Mouse (Mus musculus) skeletal muscle tissue, postnatal 0 days (tissue): ENCODE results near the gene Cd72. TPM values are rescaled to one million over a fixed set of nuclear protein-coding genes. Genes with fewer than 3 reads are reported as not detected.

ENCODE experiments used
- polyA plus RNA-seq: library from polyadenylated mRNA; unstranded; fragments of >200 nt; fragmentation: Nextera tagmentation; extraction: Ambion mirVana; gene quantifications from 2 replicates; pipeline ENCODE4 v1.2.1, GENCODE M21; 2015

The Cd72 gene
- 1.7 and 1.9 TPM in 2 replicates for polyA plus RNA-seq

DNA sequence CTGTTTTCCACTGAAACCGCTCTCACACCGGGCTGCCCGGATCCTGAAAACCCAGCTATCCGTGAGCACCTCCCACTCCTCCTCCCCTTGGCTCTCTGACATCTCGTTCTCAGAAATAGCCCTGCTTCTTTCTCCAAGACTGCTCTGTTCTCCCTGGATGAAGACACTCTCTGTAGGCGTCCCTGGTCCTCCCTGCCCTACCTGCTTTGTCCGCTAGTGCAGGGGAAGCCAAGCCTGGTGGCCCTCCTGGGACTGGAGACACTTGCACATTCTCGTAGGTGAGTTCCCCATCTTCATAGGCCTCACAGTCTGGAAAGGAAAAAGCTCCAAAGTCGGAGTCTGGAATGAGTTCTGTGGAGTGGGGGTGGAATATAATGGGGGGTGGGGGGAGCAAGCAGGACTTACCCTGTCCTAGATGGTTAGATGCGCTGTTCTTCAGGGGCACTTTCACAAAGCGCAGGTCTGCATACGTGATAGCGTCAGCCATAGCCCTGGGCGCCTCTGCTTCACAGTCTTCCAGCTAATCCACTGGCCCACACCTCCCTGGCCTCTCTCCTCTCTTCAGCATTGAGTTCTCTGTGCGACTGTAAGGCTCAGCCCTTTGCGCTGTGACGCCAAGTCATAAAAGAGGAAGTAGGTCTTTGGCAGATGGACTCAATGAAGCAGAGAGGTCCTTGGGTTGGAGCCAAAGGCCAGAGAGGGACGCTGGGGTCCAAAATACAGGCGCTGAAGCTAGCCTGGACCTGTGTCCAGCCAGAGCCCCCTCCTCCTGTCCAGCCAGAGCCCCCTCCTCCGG lies at the start of gene Cd72:
TSS of gene Cd72 (minus strand) at position 588 of the 796 bp plus-strand sequence.

DNA sequence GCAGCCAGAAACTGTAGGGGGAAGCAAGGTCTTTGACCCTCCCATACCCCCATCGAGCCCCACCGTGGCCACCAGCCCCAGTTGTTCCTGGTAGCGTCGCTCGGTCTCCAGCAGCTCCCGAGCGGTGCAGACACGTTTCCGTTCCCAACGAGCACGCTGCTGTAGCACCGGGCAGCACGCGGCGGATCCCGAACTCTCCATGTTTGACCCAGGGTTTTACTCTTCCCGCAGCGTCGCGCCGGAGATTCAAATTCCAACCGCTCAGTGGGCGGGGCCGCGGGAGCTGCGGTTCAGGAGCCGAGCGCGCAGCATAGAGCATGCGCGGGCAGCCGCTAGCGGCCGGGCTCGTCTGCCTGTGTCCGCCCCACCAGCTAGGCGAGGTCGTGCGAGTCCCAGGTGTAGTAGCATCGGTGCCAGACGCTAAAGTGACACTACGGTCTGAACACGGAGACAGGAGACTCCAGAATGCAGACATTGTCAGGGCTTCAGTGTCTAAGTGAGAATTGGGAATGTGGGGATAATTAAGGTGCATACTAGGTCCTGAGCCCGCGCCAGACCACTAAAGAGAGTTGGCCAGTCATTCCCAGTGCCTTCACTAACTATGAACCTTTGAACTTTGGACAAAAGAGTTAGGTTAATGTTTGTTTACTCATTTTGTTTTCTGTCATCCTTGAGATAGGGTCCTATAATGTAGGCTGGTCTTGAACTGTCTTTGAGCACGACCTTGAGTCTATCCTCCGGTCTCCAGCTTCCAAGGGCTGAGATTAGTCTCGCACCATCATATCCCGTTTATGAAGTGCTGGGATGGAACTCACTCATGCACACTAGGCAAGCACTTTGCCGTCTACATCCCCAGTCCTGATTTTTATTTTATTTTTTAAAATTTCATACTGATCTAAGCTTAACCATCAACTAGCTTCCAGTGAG lies 45.2 kb upstream of the Cd72 start, which contains the start of gene Arhgef39:
TSS of gene Arhgef39 (minus strand) at position 289 of the 927 bp plus-strand sequence.

DNA sequence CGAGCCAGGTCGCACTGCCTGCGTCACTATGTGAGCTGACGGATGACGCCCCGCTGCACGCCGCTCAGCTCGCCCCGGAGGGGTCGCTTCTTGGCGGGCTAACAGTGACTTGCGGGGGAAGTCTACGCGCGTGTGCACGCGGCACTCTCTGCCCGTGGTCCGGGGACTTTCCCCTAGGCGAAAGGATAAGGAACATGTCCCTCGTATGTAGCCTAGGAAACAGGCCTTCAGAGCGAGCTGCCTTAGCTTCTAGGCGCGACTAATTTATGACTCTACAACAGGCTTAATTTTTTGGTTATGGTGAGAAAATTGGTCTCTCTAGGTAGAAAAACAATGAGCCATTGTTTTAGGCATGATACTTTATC lies 38.4 kb upstream of the Cd72 start, which contains the start of gene Ccdc107:
TSS of gene Ccdc107 (plus strand) at position 80 of the 365 bp plus-strand sequence.

DNA sequence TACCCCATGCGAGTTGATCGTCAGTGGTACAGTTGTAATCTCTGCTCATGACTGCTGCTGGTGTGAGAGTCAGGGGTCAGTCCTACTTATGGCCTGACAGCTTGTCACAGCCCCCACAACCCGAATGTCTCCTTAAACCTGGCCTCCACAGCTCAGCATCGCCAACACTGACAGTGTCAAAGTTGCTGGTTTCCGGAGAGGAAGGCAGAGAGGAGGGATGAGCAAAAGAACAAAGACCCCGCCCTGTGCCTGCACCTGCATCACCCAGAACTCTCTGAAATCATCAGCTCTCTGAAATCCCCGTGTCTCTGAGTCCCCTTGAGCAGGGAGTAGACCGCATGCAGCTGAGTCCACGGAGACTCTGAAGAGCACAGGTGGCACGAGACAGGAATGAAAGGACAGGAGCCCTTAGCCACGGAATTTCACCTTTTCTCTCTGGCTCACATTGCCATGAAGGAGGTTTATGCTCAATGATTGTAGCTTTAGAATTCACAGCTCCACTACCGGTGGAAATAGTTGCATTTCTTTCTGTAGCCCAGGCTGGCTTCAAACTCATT lies 29.2 kb upstream of the Cd72 start, which contains the start of gene Sit1:
TSS of gene Sit1 (minus strand) at position 200 of the 557 bp plus-strand sequence.

DNA sequence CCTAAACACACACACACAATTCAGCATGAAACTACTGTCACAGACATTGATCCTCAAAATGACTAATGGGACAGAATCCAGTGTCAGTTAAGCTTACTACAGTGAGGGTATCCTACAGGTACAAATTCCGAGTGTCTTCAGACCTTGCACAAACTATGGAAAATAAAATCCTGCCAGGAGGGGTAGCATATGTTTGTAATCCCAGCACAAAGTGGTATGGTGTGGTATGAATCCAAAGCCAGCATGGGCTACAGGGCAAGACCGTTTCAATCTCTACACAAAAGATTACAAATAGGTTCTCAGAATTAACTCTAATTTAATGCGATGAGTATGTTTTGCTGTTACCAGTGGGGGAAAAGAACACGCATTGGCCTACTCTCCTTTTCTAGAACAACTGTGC lies 12.8 kb downstream of the Cd72 start, which contains the start of gene Tesk1:
TSS of gene Tesk1 (plus strand) at position 301 of the 400 bp plus-strand sequence.

DNA sequence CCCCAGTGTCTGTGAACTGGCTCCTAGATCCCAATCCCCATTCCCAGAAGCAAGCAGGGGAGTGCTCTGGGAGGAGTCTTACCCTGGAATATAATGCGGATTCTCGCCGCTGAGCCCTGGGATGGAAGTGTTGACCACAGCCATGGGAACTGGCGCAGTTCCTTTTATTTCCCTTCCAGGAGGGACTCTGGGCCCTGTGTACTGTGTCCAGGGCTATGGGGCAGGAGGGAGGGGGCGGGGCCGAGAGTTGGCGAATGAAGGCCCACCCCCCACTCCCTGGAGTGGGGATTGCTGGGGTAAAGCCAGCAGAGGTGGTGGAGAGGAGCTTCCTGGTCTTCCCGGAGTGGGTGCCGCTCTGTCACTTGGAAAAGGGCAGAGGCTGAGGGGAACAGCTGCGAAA lies 25.5 kb downstream of the Cd72 start, which contains the start of gene Fam166b:
TSS of gene Fam166b (minus strand) at position 189 of the 400 bp plus-strand sequence.

Other genes starting within 250 kb of the Cd72 start
- 1.0 and 2.4 TPM in 2 replicates for gene Atp8b5, start 187.5 kb downstream of the Cd72 start, polyA plus RNA-seq
- gene Rusc2, start 72.6 kb downstream of the Cd72 start, polyA plus RNA-seq = 21.0 and 21.1 TPM in 2 replicates
- gene Fam166b, start 25.5 kb downstream of the Cd72 start, polyA plus RNA-seq = not detected in 2 replicates
- 5.8 and 7.2 TPM in 2 replicates for gene Tesk1, start 12.7 kb downstream of the Cd72 start, polyA plus RNA-seq
- gene Sit1, start 29.1 kb upstream of the Cd72 start, polyA plus RNA-seq = not detected in 2 replicates
- 56.6 and 56.9 TPM in 2 replicates for gene Ccdc107, start 38.3 kb upstream of the Cd72 start, polyA plus RNA-seq
- 7.0 and 7.9 TPM in 2 replicates for gene Arhgef39, start 45.1 kb upstream of the Cd72 start, polyA plus RNA-seq
- 0.59 and 0.61 TPM in 2 replicates for gene Car9, start 52.3 kb upstream of the Cd72 start, polyA plus RNA-seq
- 10,111 and 10,503 TPM in 2 replicates for gene Tpm2, start 69.1 kb upstream of the Cd72 start, polyA plus RNA-seq
- 73.8 and 82.0 TPM in 2 replicates for gene Creb3, start 107.7 kb upstream of the Cd72 start, polyA plus RNA-seq
- gene Tln1, start 108.1 kb upstream of the Cd72 start, polyA plus RNA-seq = 49.9 and 55.4 TPM in 2 replicates
- gene Rgp1, start 124.1 kb upstream of the Cd72 start, polyA plus RNA-seq = 10.9 and 16.0 TPM in 2 replicates
- 10.1 and 10.5 TPM in 2 replicates for gene Gba2, start 124.2 kb upstream of the Cd72 start, polyA plus RNA-seq
- gene Msmp, start 129.9 kb upstream of the Cd72 start, polyA plus RNA-seq = 0.72 and 0.85 TPM in 2 replicates
- 11.0 and 11.8 TPM in 2 replicates for gene Npr2, start 177.3 kb upstream of the Cd72 start, polyA plus RNA-seq
- gene Spag8, start 199.0 kb upstream of the Cd72 start, polyA plus RNA-seq = 0.16 TPM in 1 of 2 replicates, not detected in the other
- 205 and 218 TPM in 2 replicates for gene Hint2, start 201.8 kb upstream of the Cd72 start, polyA plus RNA-seq
- gene Tmem8b, start 214.3 kb upstream of the Cd72 start, polyA plus RNA-seq = 3.4 and 4.4 TPM in 2 replicates
- gene Fam221b, start 214.5 kb upstream of the Cd72 start, polyA plus RNA-seq = 3.3 and 4.2 TPM in 2 replicates
- not detected in 2 replicates for gene Olfr70, start 246.2 kb upstream of the Cd72 start, polyA plus RNA-seq